Mouse (Mus musculus): Measurements from ENCODE around the gene Ctnnal1. TPM values are rescaled to one million over a fixed set of nuclear protein-coding genes. Genes with fewer than 3 reads are reported as not detected.

Ctnnal1 gene
- total and polyA plus RNA-seq, 3 experiments: 2.3 to 6.3 TPM; not detected in 1

GRCm38 (mm10) chr4:56831998-56832397 lies 33.0 kb downstream of the Ctnnal1 start:
- DNase-seq (ENCODE audit: low read depth, low spot score): no peak
- TF ChIP-seq MAZ (IDR thresholded peaks at IDR 0.05; ENCODE audit: low read depth, low read length): no peak
- TF ChIP-seq KAT2A (conservative IDR thresholded peaks at IDR 0.05; ENCODE audit: low read depth, low read length): no peak
- TF ChIP-seq TBP (IDR thresholded peaks at IDR 0.05; ENCODE audit: low read depth, low read length): no peak
- no peak for TF ChIP-seq SIN3A (IDR thresholded peaks at IDR 0.05; ENCODE audit: low read length)
- no peak for TF ChIP-seq CHD1 (IDR thresholded peaks at IDR 0.05; ENCODE audit: low read depth, low read length)
- Histone ChIP-seq H3K79me2 (ENCODE audit: control insufficient read depth, insufficient read depth, low read length, poor library complexity) (no peaks in the 10 kb centered on the region), H3K27ac (ENCODE audit: control insufficient read depth, low read depth, low read length) (no peak overlapping the region), H3K4me3 (ENCODE audit: control insufficient read depth in 1 of 2, insufficient read depth in 1 of 2, low read depth in 2 of 2, low read length in 2 of 2) (no peak overlapping the region), H3K4me1 (ENCODE audit: control insufficient read depth in 1 of 2, insufficient read depth in 2 of 2, low read length in 2 of 2) (no peaks in the 10 kb centered on the region), H3K9me3 (replicated peaks; ENCODE audit: insufficient read depth, low read length) (no peaks in the 10 kb centered on the region), H3K9ac (ENCODE audit: control insufficient read depth, low read depth, low read length, poor library complexity, severe bottlenecking) (no peak overlapping the region), H3K27me3 (ENCODE audit: control insufficient read depth in 1 of 2, insufficient read depth in 2 of 2, low read length in 2 of 2) (no peaks in the 10 kb centered on the region), H3K36me3 (ENCODE audit: control insufficient read depth in 1 of 2, insufficient read depth in 2 of 2, low read length in 2 of 2) (no peaks in the 10 kb centered on the region)

DNA sequence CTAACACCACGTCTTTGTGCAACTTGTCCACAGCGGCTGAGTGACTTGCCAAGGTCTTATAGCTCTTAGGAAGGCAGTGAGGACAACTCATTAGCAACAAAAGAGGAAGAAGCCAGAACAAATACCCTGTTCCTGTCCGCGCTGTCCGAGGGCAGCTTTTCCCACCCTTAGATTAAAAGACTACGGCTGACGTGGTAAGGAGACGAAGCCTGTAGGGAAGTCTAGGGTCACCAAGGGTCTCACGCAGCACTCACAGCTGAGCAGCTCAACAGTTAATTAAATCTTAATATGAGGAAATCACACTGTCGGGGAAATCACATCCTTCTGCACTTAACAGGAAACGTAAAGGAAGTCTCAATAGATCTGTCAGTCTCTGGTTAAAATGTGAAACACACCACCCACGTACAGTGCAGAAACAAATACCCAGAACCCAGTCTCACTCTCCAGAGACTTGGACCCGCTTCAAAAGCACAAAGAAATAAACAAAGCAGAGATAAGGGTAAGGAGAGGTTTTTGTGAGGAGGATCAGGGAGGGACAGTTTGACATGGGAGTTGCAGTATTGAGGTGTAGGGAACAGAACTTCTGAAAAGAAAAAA lies 33.9 kb downstream of the Ctnnal1 start:
- H3K4me1 ChIP-seq (ENCODE audit: control insufficient read depth in 1 of 2, insufficient read depth in 2 of 2, low read length in 2 of 2): no peaks in the 10 kb centered on the region
- DNase-seq (ENCODE audit: low read depth, low spot score): no peak
- H3K36me3 ChIP-seq (ENCODE audit: control insufficient read depth in 1 of 2, insufficient read depth in 2 of 2, low read length in 2 of 2): no peaks in the 10 kb centered on the region
- H3K4me3 ChIP-seq (ENCODE audit: control insufficient read depth in 1 of 2, insufficient read depth in 1 of 2, low read depth in 2 of 2, low read length in 2 of 2): no peak overlapping the region
- no peaks in the 10 kb centered on the region for H3K79me2 ChIP-seq (ENCODE audit: control insufficient read depth, insufficient read depth, low read length, poor library complexity)
- no peak overlapping the region for H3K9ac ChIP-seq (ENCODE audit: control insufficient read depth, low read depth, low read length, poor library complexity, severe bottlenecking)
- no peak overlapping the region for H3K27ac ChIP-seq (ENCODE audit: control insufficient read depth, low read depth, low read length)
- no peaks in the 10 kb centered on the region for H3K9me3 ChIP-seq (replicated peaks; ENCODE audit: insufficient read depth, low read length)
- H3K27me3 ChIP-seq (ENCODE audit: control insufficient read depth in 1 of 2, insufficient read depth in 2 of 2, low read length in 2 of 2): no peaks in the 10 kb centered on the region
- TF ChIP-seq JUND (IDR thresholded peaks at IDR 0.05; ENCODE audit: low read depth, low read length) (no peak), RCOR1 (IDR thresholded peaks at IDR 0.05; ENCODE audit: low read depth, low read length) (no peak), HCFC1 (IDR thresholded peaks at IDR 0.05; ENCODE audit: low read depth, low read length) (no peak), SMC3 (IDR thresholded peaks at IDR 0.05; ENCODE audit: low read depth, low read length) (no peak), MAZ (IDR thresholded peaks at IDR 0.05; ENCODE audit: low read depth, low read length) (no peak), MXI1 (IDR thresholded peaks at IDR 0.05; ENCODE audit: low read depth, low read length) (no peak), SIN3A (IDR thresholded peaks at IDR 0.05; ENCODE audit: low read length) (no peak), KAT2A (conservative IDR thresholded peaks at IDR 0.05; ENCODE audit: low read depth, low read length) (no peak), RAD21 (IDR thresholded peaks at IDR 0.05; ENCODE audit: low read depth, low read length) (no peak), TCF12 (IDR thresholded peaks at IDR 0.05; ENCODE audit: low read depth, low read length) (no peak), ETS1 (IDR thresholded peaks at IDR 0.05; ENCODE audit: low read depth, low read length) (no peak), TAL1 (IDR thresholded peaks at IDR 0.05; ENCODE audit: low read length) (no peak), ZKSCAN1 (IDR thresholded peaks at IDR 0.05; ENCODE audit: low read depth, low read length) (no peak), POLR2AphosphoS5 (IDR thresholded peaks at IDR 0.05; ENCODE audit: borderline replicate concordance, low read depth, low read length) (no peak), MEF2A (IDR thresholded peaks at IDR 0.05; ENCODE audit: extremely low read depth, insufficient replicate concordance, low read depth, low read length, poor library complexity, severe bottlenecking) (no peak), ZMIZ1 (IDR thresholded peaks at IDR 0.05; ENCODE audit: low read depth, low read length) (no peak)
